13 mouse cellular contexts compared by ENCODE assay signal in the genomic region with DNA sequence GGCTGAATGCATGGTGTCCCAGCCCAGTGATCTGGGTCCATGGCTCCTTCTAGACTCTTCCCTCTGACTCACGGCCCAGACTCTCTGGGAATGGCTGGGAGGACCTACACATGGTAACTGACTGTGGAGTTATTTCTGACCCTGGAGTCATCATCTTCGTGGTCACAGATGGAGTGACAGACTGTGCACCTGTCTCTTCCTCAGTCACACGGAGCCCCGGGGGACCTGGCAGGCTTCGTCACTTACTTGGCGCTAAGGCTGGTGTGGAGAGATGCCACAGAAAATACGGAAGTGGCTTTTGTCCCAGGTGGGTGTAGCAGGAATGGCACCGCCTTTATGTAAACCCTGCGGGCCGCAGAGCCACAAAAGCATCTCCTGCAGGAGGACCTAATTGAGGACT. TPM values are rescaled to one million over a fixed set of nuclear protein-coding genes. Genes with fewer than 3 reads are reported as not detected.
A peak's percentile ranks its signal among the peaks of the same experiment; 100 is the strongest.
DNase-seq lines count a peak whose midpoint lies in the region; ATAC-seq and TF ChIP-seq lines count a peak whose summit lies in the region.
"Had no signal": no experiment of that assay in that cellular context is flagged by ENCODE, and none has a peak within 500 bp of the region (broad histone marks: within the 10 kb centered on the region; RNA-seq: fewer than 3 reads in every experiment).

No protein-coding gene starts in this region.

- in situ Hi-C loops in CH12.LX (cut with MboI; ENCODE audit: low pct_ligation_motif_present, low pct_unique_long_range_greater_than_20kb, low sequenced_read_pairs) = no loop called here

- peak; percentile 69 for TF ChIP-seq EP300 in CH12.LX (IDR thresholded peaks at IDR 0.05; ENCODE audit: low read length)

- peak; percentile 80 for DNase-seq in gastrocnemius, adult 2 months
- no peak for DNase-seq in gastrocnemius, postnatal 10 days
- DNase-seq in CH12.LX (ENCODE audit: extremely low read depth) = peak; percentile 79
- peak; percentile 92 to 94 for DNase-seq in cerebellum, postnatal 10 days
- no peak for DNase-seq in limb, embryonic 10.5 days (ENCODE audit: low spot score)
- no peak for DNase-seq in midbrain, embryonic 14.5 days
- DNase-seq in kidney, postnatal 4 days = no peak
- DNase-seq: adrenal gland, postnatal 36 days; kidney, adult 2 months had no signal

- no peak for TF ChIP-seq POLR2A in CH12.LX (IDR thresholded peaks at IDR 0.05; ENCODE audit: low read depth, low read length)

- dilution Hi-C loops in CH12.LX (cut with MboI; ENCODE audit: extremely low pct_ligation_motif_present, extremely low pct_unique_long_range_greater_than_20kb, low sequenced_read_pairs) = no loop called here

- H3K36me3 ChIP-seq in CH12.LX (replicated peaks in 1 of 2; ENCODE audit: control insufficient read depth in 1 of 2, insufficient read depth in 1 of 2, low read length in 1 of 2) = no peaks in the 10 kb centered on the region
- H3K36me3 ChIP-seq in heart, embryonic 15.5 days = peaks cover 1% of the 10 kb centered on the region; the same call in 1 of the 2 replicates
- H3K36me3 ChIP-seq in limb, embryonic 10.5 days = no peaks in the 10 kb centered on the region
- H3K36me3 ChIP-seq in midbrain, embryonic 14.5 days (ENCODE audit: control insufficient read depth, insufficient read depth, low read length) = no peaks in the 10 kb centered on the region
- H3K36me3 ChIP-seq: hindbrain, embryonic 10.5 days; liver, embryonic 15.5 days had no signal

- 48% methylated on average over 10 of the region's 10 CpGs for WGBS in heart, embryonic 15.5 days
- WGBS in limb, embryonic 10.5 days = 88% methylated on average over 10 of the region's 10 CpGs
- 81% methylated on average over 10 of the region's 10 CpGs for WGBS in midbrain, embryonic 14.5 days

- no peak overlapping the region for H3K9ac ChIP-seq in CH12.LX (ENCODE audit: insufficient read depth, low read depth)
- H3K9ac ChIP-seq in heart, embryonic 15.5 days = peak overlapping the region; percentile 39; the same call in 1 of the 2 replicates
- H3K9ac ChIP-seq in midbrain, embryonic 14.5 days (replicated peaks; ENCODE audit: low read length) = no peak overlapping the region
- H3K9ac ChIP-seq: liver, embryonic 15.5 days had no signal

- H3K4me2 ChIP-seq in CH12.LX (ENCODE audit: insufficient read depth, low read depth, poor library complexity, severe bottlenecking) = 0 out of 2 replicates have a peak overlapping the region, but pooled peaks have one; percentile 5
- peak overlapping the region; percentile 53 for H3K4me2 ChIP-seq in heart, embryonic 15.5 days
- H3K4me2 ChIP-seq in midbrain, embryonic 14.5 days (ENCODE audit: low read length) = no peak overlapping the region
- H3K4me2 ChIP-seq: liver, embryonic 15.5 days had no signal

- peaks cover 13 to 34% of the 10 kb centered on the region in 2 experiments for H3K4me1 ChIP-seq in CH12.LX (ENCODE audit: control insufficient read depth in 1 of 2, insufficient read depth in 2 of 2)
- H3K4me1 ChIP-seq in heart, embryonic 15.5 days (replicated peaks) = peaks cover 56% of the 10 kb centered on the region
- H3K4me1 ChIP-seq in limb, embryonic 10.5 days = peaks cover 8% of the 10 kb centered on the region; the same call in 1 of the 2 replicates
- H3K4me1 ChIP-seq in midbrain, embryonic 14.5 days (ENCODE audit: control insufficient read depth, insufficient read depth, low read length) = no peaks in the 10 kb centered on the region

- H3K27ac ChIP-seq in gastrocnemius, adult 2 months = peak overlapping the region; percentile 99
- H3K27ac ChIP-seq in CH12.LX (ENCODE audit: insufficient read depth, low read depth) = no peak overlapping the region
- peak overlapping the region; percentile 96 for H3K27ac ChIP-seq in heart, embryonic 15.5 days
- H3K27ac ChIP-seq in limb, embryonic 10.5 days = no peak overlapping the region
- no peak overlapping the region for H3K27ac ChIP-seq in midbrain, embryonic 14.5 days (replicated peaks; ENCODE audit: low read depth, low read length)
- H3K27ac ChIP-seq: hindbrain, embryonic 10.5 days; liver, embryonic 15.5 days had no signal

- peak overlapping the region; percentile 82 for H3K4me3 ChIP-seq in gastrocnemius, adult 2 months
- H3K4me3 ChIP-seq in CH12.LX (replicated peaks in 1 of 3; ENCODE audit: low read depth in 2 of 3, low read length in 2 of 3, poor library complexity in 1 of 3) = no peak overlapping the region
- H3K4me3 ChIP-seq in heart, embryonic 15.5 days = no peak overlapping the region; the same call in 1 of the 2 replicates
- no peak overlapping the region for H3K4me3 ChIP-seq in limb, embryonic 10.5 days
- no peak overlapping the region for H3K4me3 ChIP-seq in midbrain, embryonic 14.5 days (replicated peaks; ENCODE audit: low read depth, low read length)
- H3K4me3 ChIP-seq: hindbrain, embryonic 10.5 days; liver, embryonic 15.5 days; megakaryocyte, embryonic 14.5 days had no signal

- no peaks in the 10 kb centered on the region for H3K79me2 ChIP-seq in CH12.LX (replicated peaks; ENCODE audit: control insufficient read depth, extremely low read depth, insufficient read depth, poor library complexity, severe bottlenecking)

- intact Hi-C loops in gastrocnemius, adult 2 months (cut with DNase I) = no loop called here

- TF ChIP-seq CTCF in gastrocnemius, adult 2 months (IDR thresholded peaks at IDR 0.05) = no peak
- no peak for TF ChIP-seq CTCF in CH12.LX (conservative IDR thresholded peaks at IDR 0.05 in 1 of 2, IDR thresholded peaks at IDR 0.05 in 1 of 2; ENCODE audit: low read depth in 2 of 2, low read length in 2 of 2)

- no peak for TF ChIP-seq RAD21 in CH12.LX (IDR thresholded peaks at IDR 0.05; ENCODE audit: low read depth, low read length)

- no peaks in the 10 kb centered on the region for H3K9me3 ChIP-seq in CH12.LX (replicated peaks; ENCODE audit: low read length)
- H3K9me3 ChIP-seq in heart, embryonic 15.5 days (replicated peaks) = no peaks in the 10 kb centered on the region
- no peaks in the 10 kb centered on the region for H3K9me3 ChIP-seq in limb, embryonic 10.5 days (replicated peaks)
- H3K9me3 ChIP-seq in midbrain, embryonic 14.5 days (ENCODE audit: control insufficient read depth, low read length) = no peaks in the 10 kb centered on the region
- H3K9me3 ChIP-seq: hindbrain, embryonic 10.5 days; liver, embryonic 15.5 days; megakaryocyte, embryonic 14.5 days had no signal

- H3K27me3 ChIP-seq in CH12.LX (replicated peaks) = peaks cover 49% of the 10 kb centered on the region
- H3K27me3 ChIP-seq in heart, embryonic 15.5 days = no peaks in the 10 kb centered on the region
- peaks cover 3% of the 10 kb centered on the region; the same call in 1 of the 2 replicates for H3K27me3 ChIP-seq in limb, embryonic 10.5 days (ENCODE audit: low read depth, poor library complexity, severe bottlenecking)
- H3K27me3 ChIP-seq in midbrain, embryonic 14.5 days (ENCODE audit: control insufficient read depth, insufficient read depth, low read length) = no peaks in the 10 kb centered on the region
- H3K27me3 ChIP-seq: liver, embryonic 15.5 days had no signal

- no peak for ATAC-seq in heart, embryonic 15.5 days (replicated peaks; ENCODE audit: insufficient number of reproducible peaks, insufficient read depth, low FRiP score, low read depth)
- no peak for ATAC-seq in midbrain, embryonic 14.5 days (ENCODE audit: low FRiP score, low TSS enrichment)

TF ChIP-seq in CH12.LX, 34 proteins besides CTCF, POLR2A, EP300 and RAD21 (continues in another document):
- no peak for TF ChIP-seq MYC (IDR thresholded peaks at IDR 0.05; ENCODE audit: low read depth, low read length)
- no peak for TF ChIP-seq JUND (conservative IDR thresholded peaks at IDR 0.05; ENCODE audit: low read depth, low read length)
- TF ChIP-seq ZMIZ1 (IDR thresholded peaks at IDR 0.05; ENCODE audit: low read depth, low read length) = no peak
- no peak for TF ChIP-seq IRF4 (IDR thresholded peaks at IDR 0.05; ENCODE audit: low read depth, low read length)
- no peak for TF ChIP-seq CHD1 (IDR thresholded peaks at IDR 0.05; ENCODE audit: low read depth, low read length)
- TF ChIP-seq ETS1 (conservative IDR thresholded peaks at IDR 0.05; ENCODE audit: low read depth, low read length) = peak; percentile 70
- TF ChIP-seq ZNF384 (IDR thresholded peaks at IDR 0.05; ENCODE audit: low read depth, low read length) = no peak
- TF ChIP-seq NELFE (IDR thresholded peaks at IDR 0.05; ENCODE audit: low read depth, low read length) = no peak
- TF ChIP-seq PAX5 (IDR thresholded peaks at IDR 0.05; ENCODE audit: low read length) = no peak
- 0 out of 2 replicates have a peak, but pooled peaks have one; percentile 34 for TF ChIP-seq MAFK (IDR thresholded peaks at IDR 0.05; ENCODE audit: insufficient replicate concordance, low read length)
- TF ChIP-seq MAZ (IDR thresholded peaks at IDR 0.05; ENCODE audit: low read depth, low read length) = no peak

RNA-seq across cellular contexts. Expression of a gene that starts 0.8 kb away (rescaled TPM):
- total RNA-seq in gastrocnemius, adult 2 months (2021) = 100 to 1,000 TPM in 1 of 2 experiments, 10 to 100 TPM in 1; 70.1 to 116 TPM
- 10 to 100 TPM; 58.2 to 84.6 TPM for total RNA-seq in gastrocnemius, postnatal 10 days (2021)
- not detected in 2 replicates for total RNA-seq in CH12.LX (2012; rRNA removed)
- not detected in 2 replicates for total RNA-seq in CH12.LX (2014; rRNA removed)
- polyA plus RNA-seq in CH12.LX (2012; ENCODE audit: insufficient read length, low read depth) = not detected in 2 replicates
- polyA plus RNA-seq in heart, embryonic 15.5 days (2015; fragmentation: Nextera tagmentation; extraction: Ambion mirVana) = 45.2 and 51.0 TPM in 2 replicates
- polyA plus RNA-seq in limb, embryonic 10.5 days (2016; fragmentation: Nextera tagmentation; extraction: Ambion mirVana) = 0.05 and 0.09 TPM in 2 replicates
- not detected in 2 replicates for polyA plus RNA-seq in midbrain, embryonic 14.5 days (2014; fragmentation: Nextera tagmentation; extraction: Ambion mirVana)

RNA-seq across cellular contexts. Expression of a gene that starts 39.7 kb away (rescaled TPM):
- total RNA-seq in gastrocnemius, adult 2 months (2021) = 10 to 100 TPM in 1 of 2 experiments, 1 to 10 TPM in 1; 5.9 to 12.0 TPM
- total RNA-seq in gastrocnemius, postnatal 10 days (2021) = 1 to 10 TPM; 2.6 to 3.4 TPM
- 15.5 and 15.7 TPM in 2 replicates for total RNA-seq in CH12.LX (2012; rRNA removed)
- total RNA-seq in CH12.LX (2014; rRNA removed) = 5.7 and 8.6 TPM in 2 replicates
- 7.8 and 8.1 TPM in 2 replicates for polyA plus RNA-seq in CH12.LX (2012; ENCODE audit: insufficient read length, low read depth)
- 6.9 and 8.2 TPM in 2 replicates for polyA plus RNA-seq in heart, embryonic 15.5 days (2015; fragmentation: Nextera tagmentation; extraction: Ambion mirVana)
- polyA plus RNA-seq in limb, embryonic 10.5 days (2016; fragmentation: Nextera tagmentation; extraction: Ambion mirVana) = 3.2 and 3.5 TPM in 2 replicates
- 0.67 and 2.2 TPM in 2 replicates for polyA plus RNA-seq in midbrain, embryonic 14.5 days (2014; fragmentation: Nextera tagmentation; extraction: Ambion mirVana)

RNA-seq across cellular contexts. Expression of a gene that starts 45.5 kb away (rescaled TPM):
- total RNA-seq in gastrocnemius, adult 2 months (2021) = under 1 TPM; 0.15 to 0.20 TPM
- 1 to 10 TPM; 2.0 to 3.2 TPM for total RNA-seq in gastrocnemius, postnatal 10 days (2021)
- not detected in 2 replicates for total RNA-seq in CH12.LX (2012; rRNA removed)
- total RNA-seq in CH12.LX (2014; rRNA removed) = not detected in 2 replicates
- polyA plus RNA-seq in CH12.LX (2012; ENCODE audit: insufficient read length, low read depth) = 0.06 and 0.08 TPM in 2 replicates
- 7.5 and 10.0 TPM in 2 replicates for polyA plus RNA-seq in heart, embryonic 15.5 days (2015; fragmentation: Nextera tagmentation; extraction: Ambion mirVana)
- 2.5 and 4.0 TPM in 2 replicates for polyA plus RNA-seq in limb, embryonic 10.5 days (2016; fragmentation: Nextera tagmentation; extraction: Ambion mirVana)
- polyA plus RNA-seq in midbrain, embryonic 14.5 days (2014; fragmentation: Nextera tagmentation; extraction: Ambion mirVana) = 3.4 and 5.0 TPM in 2 replicates

Comparison
In these comparisons a context has a peak if more than half of its experiments do, and no peak if none do; other contexts are left out.
1. DNase-seq: peak in gastrocnemius, adult 2 months (single experiment), CH12.LX (single experiment) and cerebellum, postnatal 10 days (2 of 2); none in gastrocnemius, postnatal 10 days (single experiment), limb, embryonic 10.5 days (single experiment), midbrain, embryonic 14.5 days (single experiment) and kidney, postnatal 4 days (0 of 2).
2. H3K27ac ChIP-seq: peak in gastrocnemius, adult 2 months (single experiment) and heart, embryonic 15.5 days (single experiment); none in CH12.LX (single experiment), limb, embryonic 10.5 days (single experiment) and midbrain, embryonic 14.5 days (single experiment).
3. RNA of a gene that starts 0.8 kb away (polyA plus RNA-seq): 45.2 to 51.0 TPM in heart, embryonic 15.5 days; 0.05 to 0.09 TPM in limb, embryonic 10.5 days, not detected in CH12.LX and not detected in midbrain, embryonic 14.5 days; every median in the first group is over 10 times any median in the second.